Mouse (Mus musculus) left cerebral cortex, adult 8-10 months (tissue): ENCODE measurements around the gene Syndig1. TPM values are rescaled to one million over a fixed set of nuclear protein-coding genes. Genes with fewer than 3 reads are reported as not detected.

ENCODE experiments used
- DNase-seq, 2 experiments: peaks; one replicate each; pipeline ENCODE4 v3.0.0; 2022; ENCODE audit warnings: low spot score in 2 of 2
- total RNA-seq, 4 experiments: library from RNA; stranded (reverse); gene quantifications; 2 replicates each; pipeline ENCODE4 v1.2.4; 2022

Syndig1 gene
- total RNA-seq, 4 experiments from 2014 or later = 53.9 to 58.9 (median 57.0) TPM

DNA sequence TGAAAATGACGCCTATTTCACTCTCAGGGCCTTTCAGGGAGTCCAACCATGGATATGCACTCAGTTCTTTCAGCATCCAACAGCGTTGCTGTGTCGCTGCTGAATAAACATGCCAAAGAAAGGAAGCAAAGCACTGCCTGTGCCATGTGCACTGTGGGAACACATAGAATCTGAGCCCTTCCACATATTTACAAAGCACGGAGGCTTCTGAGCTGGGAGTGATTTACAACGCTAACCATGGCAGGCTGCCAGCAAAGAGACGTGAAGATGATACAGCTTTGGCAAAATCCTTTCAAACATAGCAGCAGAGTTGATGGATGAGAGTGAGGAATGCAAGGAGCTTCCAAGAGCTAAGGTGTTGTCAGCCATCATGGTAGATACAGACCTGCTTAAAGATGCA, 144.6 kb downstream of the Syndig1 start:
- DNase-seq = peak in 1 of 2 experiments; percentile 36

DNA sequence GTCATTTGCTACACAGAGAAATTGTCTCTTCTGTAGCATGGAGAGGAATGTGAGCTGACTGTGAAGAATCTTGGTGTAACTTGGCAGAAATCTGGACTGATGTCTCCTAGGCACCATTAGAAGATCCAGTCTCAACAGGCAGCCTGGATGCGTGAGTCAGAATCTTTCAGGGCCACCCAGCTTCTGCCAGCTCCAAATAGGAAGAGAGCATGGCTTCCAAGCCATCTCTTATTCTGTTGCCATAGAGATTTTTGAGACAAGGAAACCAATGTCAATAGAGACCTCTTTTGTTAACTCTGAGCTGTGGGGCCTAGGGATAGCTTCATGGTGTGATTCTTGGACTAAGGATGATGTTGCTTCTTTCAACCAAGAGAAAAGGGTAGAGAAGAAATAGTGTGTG, 151.4 kb downstream of the Syndig1 start:
- DNase-seq = no peak

DNA sequence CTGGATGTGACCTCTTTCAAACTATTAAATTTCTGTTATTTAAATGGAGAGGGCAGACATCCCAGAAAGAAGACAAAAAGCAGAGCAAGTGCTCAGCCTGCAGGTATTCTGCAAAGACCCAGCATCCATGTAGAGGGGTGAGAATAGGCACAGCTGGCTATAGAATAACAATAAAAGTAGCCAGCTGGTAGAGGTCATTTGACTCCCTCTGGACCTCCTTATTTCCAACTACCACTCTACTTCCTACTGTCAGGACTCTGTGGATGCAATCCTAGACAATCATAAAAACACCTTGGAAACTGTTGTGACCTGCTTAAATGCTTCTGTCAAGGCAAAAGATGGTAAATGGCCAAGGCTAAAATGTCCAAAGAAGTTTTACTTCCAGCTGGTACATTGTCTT, 153.5 kb downstream of the Syndig1 start:
- DNase-seq = no peak

DNA sequence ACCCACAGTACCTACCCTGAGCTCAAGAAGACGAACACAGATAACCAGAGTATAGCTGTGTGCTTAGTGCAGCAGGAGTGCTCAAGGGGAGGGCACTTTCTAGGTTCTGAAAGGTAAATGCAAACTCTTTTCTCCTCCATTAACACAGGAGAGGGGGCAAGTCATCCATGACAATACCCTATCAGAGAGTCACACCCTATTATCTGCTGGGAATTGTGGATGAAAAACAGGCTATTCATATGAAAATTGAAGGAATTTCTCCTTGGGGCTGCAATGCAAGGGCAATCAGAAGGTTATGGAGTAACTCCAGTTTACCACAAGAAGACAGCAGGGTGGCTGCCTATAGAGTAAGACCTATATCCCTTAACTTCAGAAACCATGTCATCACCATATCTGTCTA, 154.1 kb downstream of the Syndig1 start:
- DNase-seq = no peak

DNA sequence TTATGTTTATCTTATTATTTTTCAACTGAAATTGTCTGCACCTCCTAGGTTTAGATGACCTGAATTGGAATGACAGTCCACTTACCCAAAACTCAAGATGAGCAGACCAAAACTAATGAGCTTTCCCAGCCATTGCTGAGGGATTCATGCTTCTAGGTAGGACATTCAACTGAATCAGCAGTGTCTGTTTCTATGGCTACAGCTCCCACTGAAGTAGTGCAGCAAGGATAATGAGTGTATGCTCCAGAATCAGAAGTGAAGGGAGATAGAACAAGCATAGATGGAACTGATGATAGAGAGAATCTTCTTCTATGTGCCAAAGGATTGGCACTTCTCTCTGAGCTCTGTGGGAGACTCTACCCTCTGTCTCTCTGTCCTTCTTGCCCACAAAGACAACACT, 158.6 kb downstream of the Syndig1 start:
- no peak for DNase-seq

DNA sequence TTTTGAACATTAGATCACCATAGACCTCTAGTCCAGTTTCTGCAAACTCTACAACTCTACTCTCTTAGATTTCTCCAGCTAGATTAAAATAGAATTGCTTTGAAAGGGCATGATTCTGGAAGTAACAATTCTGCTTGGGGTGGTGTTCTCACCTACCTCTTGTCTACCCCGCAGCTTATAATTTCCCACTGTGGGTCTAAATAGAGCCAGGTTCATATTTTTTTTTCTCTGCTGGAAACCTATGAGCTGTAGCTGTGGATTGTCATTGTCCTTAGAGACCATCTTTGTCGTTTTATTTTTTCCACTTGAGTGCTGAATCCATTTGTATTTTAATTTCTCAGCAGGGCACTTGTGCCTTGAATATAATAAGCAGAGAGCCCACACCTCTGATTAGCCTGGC, 162.5 kb downstream of the Syndig1 start:
- DNase-seq = no peak

DNA sequence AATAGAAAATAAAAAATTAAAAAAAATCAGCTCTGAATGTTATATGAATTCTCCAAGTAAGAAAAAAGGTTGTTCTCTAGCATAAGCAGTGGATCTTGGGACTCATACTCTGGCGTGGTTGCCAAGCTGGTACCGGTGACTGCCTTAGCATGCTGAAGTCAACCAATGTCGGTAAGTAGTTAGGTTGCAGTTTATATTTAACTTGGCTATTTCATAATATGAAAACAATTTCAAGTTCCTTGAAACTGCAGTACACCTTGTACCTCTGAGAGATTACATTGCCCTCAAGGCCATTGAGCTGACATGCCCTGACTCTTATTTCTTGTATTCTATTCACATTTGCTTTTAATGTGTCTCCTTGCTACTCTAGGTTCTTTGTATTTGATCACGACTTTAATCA, 163.9 kb downstream of the Syndig1 start:
- no peak for DNase-seq

DNA sequence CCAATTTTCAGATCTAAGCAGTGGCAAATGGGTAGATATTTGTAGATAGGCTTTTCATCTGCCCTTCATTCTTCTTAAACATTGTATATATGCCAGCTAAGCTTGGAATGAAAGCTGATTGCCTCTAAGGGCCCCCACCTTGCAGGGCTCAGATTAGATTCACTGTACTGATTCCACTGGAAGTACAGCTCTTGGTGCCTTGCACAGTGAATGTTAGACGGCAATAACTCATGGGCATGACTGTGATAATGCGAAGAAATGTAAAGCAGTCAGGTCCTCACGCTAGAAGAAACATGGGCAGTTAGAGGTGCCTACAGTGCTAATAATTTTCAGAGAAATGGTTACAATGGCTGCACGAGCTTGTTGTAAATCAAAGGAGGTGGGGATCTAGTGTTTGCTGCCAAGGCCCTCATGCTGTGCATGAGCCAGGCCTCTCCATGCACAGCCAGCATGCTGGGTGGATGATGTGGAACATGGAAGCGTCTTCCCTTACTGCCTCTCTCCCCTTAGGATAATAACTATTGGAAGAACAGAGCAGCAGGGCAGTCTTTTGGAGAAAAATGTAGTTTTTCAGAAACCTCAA, 167.5 kb downstream of the Syndig1 start:
- no peak for DNase-seq

DNA sequence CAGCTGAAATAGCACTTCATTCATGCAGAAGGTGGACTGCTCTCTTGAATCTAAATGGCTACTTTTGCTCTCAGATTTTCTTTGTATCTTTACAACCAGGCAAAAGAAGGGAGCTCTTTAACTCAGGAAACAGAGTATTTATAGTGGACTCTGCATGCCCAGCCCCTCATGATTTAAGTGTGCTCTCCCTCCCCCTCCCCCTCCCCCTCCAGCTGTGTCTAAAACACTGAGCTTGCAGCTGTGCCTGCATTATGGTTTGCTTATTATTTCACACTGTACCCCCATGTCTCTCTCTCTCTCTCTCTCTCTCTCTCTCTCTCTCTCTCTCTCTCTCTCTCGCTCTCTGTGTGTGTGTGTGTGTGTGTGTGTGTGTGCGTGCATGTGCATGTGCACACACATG, 168.6 kb downstream of the Syndig1 start:
- no peak for DNase-seq

DNA sequence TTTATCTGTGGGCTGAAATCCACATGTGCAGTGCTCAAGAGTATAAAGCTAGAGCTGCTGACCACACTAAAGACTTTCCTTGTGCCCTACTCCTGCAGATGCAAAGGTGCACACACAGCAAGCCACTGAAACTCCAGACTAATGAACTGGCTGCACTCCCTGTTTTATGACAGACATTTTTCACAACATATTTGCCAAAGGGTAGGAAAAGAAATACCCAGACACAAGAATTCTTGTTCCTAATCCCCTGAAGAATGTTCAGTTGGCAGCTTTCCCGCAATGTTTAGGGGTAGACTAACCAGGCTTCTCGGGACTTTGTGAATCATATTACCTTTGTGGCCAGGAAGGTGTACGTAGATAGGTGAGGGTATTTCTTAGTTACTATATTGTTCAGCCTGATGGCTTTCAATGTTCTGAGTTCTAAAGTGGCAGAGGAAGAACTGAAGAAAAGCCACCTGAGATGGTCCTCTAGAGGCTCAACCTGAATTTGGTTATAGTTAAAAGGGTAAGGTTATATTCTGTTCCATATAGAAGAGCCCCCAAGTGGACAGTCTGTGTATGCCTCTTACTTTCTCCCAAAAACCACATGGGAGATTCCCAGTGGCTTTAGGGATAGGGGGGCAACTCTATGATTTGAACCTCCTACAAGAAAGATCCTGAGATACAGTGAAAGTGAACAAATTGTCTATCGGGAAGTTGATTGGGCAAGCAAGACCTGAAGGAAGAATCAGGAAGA, 169.5 kb downstream of the Syndig1 start:
- DNase-seq = no peak

DNA sequence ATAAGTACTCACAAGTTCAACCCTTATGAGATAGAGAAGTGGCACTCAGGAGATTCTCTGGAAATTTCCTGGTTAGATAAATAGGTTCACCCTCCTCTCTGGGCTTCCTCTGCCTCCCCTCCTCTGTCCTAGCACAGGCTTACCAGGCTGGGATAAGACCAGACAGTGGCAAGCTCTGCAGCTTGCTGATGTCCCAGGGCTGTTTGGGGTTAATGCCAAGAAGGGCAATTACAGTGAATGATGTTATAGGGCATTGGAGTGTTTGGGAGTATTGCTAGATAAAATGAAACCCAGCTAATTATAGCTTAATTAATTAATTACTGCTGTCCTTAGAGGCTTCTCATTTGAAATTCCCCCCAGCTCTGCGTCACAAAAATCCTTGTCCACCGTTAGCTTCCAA, 171.6 kb downstream of the Syndig1 start:
- no peak for DNase-seq

DNA sequence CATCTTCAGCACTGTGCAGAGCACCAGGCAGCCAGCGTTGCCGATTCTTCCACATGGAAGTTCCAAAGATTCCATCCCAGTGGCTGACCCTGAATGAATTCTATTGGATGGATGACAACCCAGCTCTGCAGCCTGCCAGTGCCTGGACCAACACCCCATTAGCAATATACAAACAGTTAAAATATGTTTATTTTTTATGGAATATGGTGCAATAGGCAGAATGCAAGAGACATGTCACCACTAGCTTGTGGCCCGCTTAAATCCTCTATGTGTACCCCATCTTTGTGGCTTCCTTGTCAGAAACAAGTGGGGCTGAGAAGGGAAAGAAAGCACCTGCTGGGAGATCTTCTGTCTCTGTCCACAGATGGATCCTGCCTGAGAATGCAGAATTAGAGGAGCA, 174.5 kb downstream of the Syndig1 start:
- DNase-seq = no peak

DNA sequence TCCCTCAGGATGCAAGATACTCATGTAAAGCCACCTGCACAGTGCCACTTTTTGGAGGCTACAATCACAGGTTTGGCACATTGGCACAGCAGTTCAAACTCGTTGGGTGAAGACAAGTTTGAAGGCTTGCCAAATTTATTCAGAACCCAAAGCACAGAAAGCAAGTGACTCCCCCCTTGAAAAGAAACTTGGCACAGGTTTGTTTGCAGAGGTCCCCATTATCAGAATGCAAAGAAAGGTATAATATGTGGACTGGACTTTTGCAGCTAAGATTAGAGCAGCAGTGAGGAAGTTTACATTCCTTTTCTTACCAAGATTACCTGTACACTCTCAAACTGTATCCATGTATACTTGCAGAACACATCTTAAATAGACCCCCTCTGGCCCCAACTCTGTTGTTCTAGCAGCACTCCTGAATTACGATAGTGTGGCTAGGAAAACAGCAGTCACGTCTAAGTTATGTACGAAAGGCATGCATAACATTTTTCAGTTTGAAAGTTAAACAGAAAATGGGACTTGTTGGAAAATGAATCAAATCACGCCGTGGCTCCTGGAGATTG, 183.9 kb downstream of the Syndig1 start:
- DNase-seq = no peak

DNA sequence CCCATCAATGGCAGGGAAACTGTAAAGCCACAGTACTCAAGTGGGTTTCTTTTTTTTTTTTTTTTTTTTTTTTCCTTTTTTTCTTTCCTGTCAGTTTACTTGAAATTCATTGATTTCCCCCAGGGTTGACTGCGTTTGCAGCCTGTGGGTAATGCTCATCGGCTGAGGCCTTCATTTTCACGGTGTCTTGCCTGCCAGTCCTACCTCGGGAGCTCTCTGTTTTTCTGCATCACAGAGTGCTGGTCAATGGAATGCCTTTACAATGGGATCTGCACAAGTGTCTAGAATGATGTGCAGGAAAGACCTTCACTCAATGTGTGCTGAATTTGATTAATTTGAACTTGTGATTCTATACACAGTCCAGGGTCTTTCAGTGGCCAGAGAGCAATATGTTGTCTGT, 184.8 kb downstream of the Syndig1 start:
- DNase-seq = no peak

DNA sequence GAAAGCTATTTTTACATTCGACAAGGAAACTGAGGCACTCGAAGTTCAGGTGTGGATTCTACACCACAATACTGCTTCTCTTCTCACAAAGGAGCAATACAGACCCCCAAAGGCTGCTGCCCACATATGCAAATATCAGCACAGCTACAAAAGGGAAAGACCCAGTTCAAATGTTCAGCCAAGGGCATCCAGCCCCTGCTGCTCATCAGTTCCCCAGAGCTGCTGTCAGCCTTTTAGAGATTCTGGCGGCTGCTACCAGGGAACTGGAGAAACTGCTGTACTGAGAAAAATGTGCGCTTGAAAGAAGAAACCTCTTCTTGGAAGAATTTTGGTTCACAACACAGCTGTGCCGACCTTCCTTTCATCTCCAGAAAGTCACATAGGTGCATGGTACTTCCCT, 187.3 kb downstream of the Syndig1 start:
- DNase-seq = no peak

DNA sequence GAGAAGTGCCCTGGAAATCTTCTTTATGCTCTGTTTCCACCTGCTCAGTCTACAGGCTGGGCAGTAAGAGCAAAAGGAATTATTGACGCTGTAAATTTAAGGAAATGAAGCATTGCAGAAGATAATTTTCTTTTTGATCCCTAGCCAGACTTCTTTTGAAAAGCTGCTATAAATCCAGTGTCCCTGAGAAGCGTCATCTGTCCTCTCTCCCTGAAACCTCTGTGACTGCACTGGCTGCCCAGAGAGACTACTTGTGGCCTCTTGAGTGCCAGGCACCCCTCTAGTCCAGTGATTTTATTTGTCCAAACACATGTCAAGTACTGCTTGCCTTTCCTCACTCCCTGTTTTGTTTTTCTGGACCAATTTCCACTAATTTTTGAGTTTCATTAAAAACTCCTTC, 191.7 kb downstream of the Syndig1 start:
- no peak for DNase-seq

DNA sequence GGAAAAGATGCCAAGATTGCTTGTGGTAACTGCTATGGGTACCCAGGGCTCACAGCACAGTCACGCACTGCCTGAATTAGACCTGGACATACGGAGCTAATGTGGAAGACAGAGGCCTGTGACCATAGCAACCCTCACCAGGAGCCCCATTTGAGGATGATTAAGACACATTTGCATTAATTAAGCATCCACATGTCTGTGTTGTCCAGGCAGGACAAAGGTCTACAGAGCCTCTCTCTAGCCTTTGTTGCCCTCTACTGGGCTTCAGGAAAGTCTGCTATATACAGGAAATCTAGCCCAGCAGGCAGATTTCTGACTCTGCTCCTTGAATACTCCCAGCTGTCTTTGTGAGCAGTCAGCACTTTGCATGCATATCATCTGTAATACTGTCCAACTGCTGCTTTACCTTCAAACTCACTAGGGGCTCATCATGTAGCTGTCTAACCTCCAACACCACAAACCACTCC, 194.9 kb downstream of the Syndig1 start:
- DNase-seq = no peak

DNA sequence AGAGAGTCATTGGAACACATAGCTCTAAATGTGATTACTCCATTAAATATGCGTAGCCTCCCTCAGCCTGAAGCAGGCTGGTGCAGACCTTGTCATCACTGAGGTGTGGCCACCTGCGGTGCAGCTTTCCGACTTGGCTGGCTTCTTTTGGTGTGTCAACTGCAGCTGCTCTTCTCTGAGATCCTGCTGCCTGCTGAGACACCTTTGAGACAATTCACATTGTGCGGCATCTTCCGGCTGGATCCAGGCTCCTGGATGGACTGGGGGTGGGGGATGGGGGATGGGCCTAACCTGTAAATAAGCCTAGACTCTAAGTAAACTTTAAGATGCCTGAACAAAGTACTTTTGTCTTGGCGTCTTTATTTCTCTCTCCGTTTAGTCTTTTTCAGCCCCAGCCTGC, 214.5 kb downstream of the Syndig1 start:
- DNase-seq = no peak

Other genes starting within 250 kb of the Syndig1 start
- 1 to 10 TPM; 1.2 to 2.5 (median 1.6) TPM for gene C530025M09Rik, start 2.0 kb downstream of the Syndig1 start, total RNA-seq